Mouse (Mus musculus): Measurements from ENCODE around the gene Smim23.

Gene Smim23

DNA sequence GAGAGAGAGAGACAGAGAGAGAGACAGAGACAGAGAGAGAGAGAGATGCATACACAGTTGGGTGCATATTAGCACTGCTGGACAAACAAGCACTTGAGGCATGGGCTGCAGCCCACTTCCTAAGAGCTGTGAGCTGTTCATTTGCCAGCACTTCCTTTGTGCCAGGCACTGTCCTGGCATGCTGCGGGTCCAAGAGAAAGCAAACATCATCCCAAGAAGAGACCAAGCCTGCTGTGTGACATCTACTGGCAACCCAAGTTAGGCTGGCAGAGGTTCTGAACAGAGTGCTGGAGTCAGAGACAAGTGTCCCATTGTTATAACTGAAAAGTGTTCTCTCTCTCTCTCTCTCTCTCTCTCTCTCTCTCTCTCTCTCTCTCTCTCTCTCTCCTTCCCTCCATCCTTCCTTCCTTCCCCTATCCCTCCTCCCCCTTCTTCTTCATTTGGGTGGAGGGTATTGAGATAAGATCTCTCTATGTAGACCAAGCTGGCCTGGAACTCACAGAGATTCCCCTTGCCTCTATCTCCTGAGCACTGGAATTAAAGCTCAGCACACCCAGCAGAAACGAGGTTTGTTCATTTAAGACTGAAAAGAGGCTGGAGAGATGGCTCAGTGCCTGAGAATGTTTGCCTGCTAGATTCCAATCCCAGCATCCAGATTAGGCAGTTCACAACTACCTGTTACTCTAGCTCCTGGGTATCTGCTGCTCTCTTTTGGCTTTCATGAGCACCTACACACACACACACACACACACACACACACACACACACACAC lies 42.6 kb downstream of the Smim23 start:
- no peak for DNase-seq (ENCODE audit: low read depth, low spot score)

DNA sequence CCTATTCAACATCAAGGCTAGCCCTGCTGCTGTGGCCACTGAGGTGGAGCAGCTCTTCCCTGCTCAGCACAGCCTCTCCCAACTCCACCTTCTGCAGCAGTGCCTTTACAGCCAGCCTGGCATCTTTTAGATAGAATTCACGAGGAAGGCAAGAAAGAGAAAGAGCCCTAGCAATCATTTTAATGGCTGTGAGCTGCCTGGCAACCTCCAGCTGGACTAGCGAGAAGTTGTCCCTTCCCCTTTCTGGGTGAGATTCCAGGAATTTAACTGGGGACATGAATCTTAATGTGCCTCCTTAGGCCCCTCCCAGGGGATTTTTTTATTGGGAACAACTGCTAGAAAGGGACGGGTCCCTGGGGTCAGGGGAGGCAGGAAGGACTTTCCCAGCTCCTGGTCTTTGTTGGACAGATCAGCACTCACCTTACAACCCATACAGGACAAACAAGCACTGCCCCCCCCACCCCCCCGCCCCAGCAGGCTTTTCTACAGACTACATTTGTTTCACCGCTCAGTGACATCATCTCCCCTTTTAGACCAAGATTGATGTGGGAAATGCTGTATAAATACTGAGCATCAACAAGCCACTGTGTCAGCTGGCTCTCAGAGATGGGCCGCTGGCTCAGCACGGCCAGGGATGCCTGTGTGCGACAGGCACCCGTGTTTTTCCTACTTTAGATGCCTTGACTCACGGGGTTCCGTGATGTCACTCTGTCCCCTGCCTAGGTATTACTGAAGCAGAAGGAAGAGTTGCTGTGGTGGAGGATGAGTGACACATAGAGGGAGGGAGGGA lies 43.5 kb downstream of the Smim23 start:
- DNase-seq (ENCODE audit: low read depth, low spot score), result no peak

- no peak for DNase-seq (ENCODE audit: low read depth, low spot score)
These were observed 55.6 kb downstream of the Smim23 start for GRCm38 (mm10) chr11:32768642-32769343.

Data from c-Kit-negative CD71-positive TER-119-positive erythroid progenitor cells, embryonic 14.5 days (primary cell).